Mouse (Mus musculus) stomach, embryonic 15.5 days (tissue): Measurements from ENCODE around the gene Trabd2b. TPM values are rescaled to one million over a fixed set of nuclear protein-coding genes. Genes with fewer than 3 reads are reported as not detected.

Experiments used
- ATAC-seq: fragments of 200-750 bp; cut with Nextera tagmentation; 2 replicates; pipeline ENCODE4 v1.8.0; 2017; ENCODE audit warnings: low read depth, moderate number of reproducible peaks, moderate TSS enrichment; ENCODE audit not compliant: insufficient read depth, low FRiP score
- H3K27ac ChIP-seq: fragments of 300-500 bp; sonication (generic); 2 replicates; pipeline ENCODE4 v1.5.1; 2015; ENCODE audit warnings: mild to moderate bottlenecking, inconsistent platforms
- H3K27me3 ChIP-seq: fragments of 300-500 bp; sonication (generic); replicated peaks from 2 replicates; pipeline ENCODE4 v1.6.1; 2015; ENCODE audit warnings: inconsistent platforms
- H3K36me3 ChIP-seq: fragments of 300-500 bp; sonication (generic); 2 replicates; pipeline ENCODE4 v1.6.1; 2015; ENCODE audit warnings: inconsistent platforms
- H3K4me1 ChIP-seq: fragments of 300-500 bp; sonication (generic); 2 replicates; pipeline ENCODE4 v1.6.1; 2015; ENCODE audit warnings: inconsistent platforms
- H3K4me2 ChIP-seq: fragments of 300-500 bp; sonication (generic); 2 replicates; pipeline ENCODE4 v1.6.1; 2015; ENCODE audit warnings: mild to moderate bottlenecking, inconsistent platforms
- H3K4me3 ChIP-seq: fragments of 300-500 bp; sonication (generic); replicated peaks from 2 replicates; pipeline ENCODE4 v1.5.1; 2015; ENCODE audit warnings: inconsistent platforms
- H3K9ac ChIP-seq: fragments of 300-500 bp; sonication (generic); 2 replicates; pipeline ENCODE4 v1.6.1; 2015; ENCODE audit warnings: inconsistent platforms
- H3K9me3 ChIP-seq: fragments of 300-500 bp; sonication (generic); 2 replicates; pipeline ENCODE4 v1.6.1; 2016; ENCODE audit warnings: inconsistent platforms
- WGBS: fragments of 180-500 bp; shearing (Covaris S2); methylation state at CpG from one replicate; pipeline ENCODE4 v1.1.7; 2015; 5-methylcytosine and 5-hydroxymethylcytosine counted together
- polyA plus RNA-seq: library from polyadenylated mRNA; unstranded; fragments of >200 nt; fragmentation: Nextera tagmentation; extraction: Ambion mirVana; gene quantifications from 2 replicates; pipeline ENCODE4 v1.2.1, GENCODE M21; 2015

The Trabd2b gene
- polyA plus RNA-seq, 1 experiment from 2014 or later: 0.86 TPM

- no peak for ATAC-seq
- Histone ChIP-seq H3K36me3 (no peaks in the 10 kb centered on the region), H3K9ac (no peak overlapping the region), H3K4me1 (peaks cover 7% of the 10 kb centered on the region), H3K4me2 (no peak overlapping the region), H3K9me3 (no peaks in the 10 kb centered on the region), H3K27ac (no peak overlapping the region), H3K27me3 (no peaks in the 10 kb centered on the region), H3K4me3 (no peak overlapping the region)
- 67% methylated on average over 5 of the region's 5 CpGs for WGBS
These were observed 216.4 kb downstream of the Trabd2b start for GRCm38 (mm10) chr4:114622929-114623328.

- Histone ChIP-seq H3K9me3 (no peaks in the 10 kb centered on the region), H3K27me3 (no peaks in the 10 kb centered on the region), H3K9ac (no peak overlapping the region), H3K4me3 (no peak overlapping the region), H3K4me1 (peaks cover 7% of the 10 kb centered on the region), H3K4me2 (no peak overlapping the region), H3K27ac (no peak overlapping the region), H3K36me3 (no peaks in the 10 kb centered on the region)
- 39% methylated on average over 3 of the region's 3 CpGs for WGBS
- no peak for ATAC-seq
These were observed 217.8 kb downstream of the Trabd2b start for GRCm38 (mm10) chr4:114624114-114624910.

GRCm38 (mm10) chr4:114625357-114625756 is 218.8 kb downstream of the Trabd2b start:
- WGBS: 13% methylated on average over 4 of the region's 4 CpGs
- Histone ChIP-seq H3K36me3 (no peaks in the 10 kb centered on the region), H3K27me3 (no peaks in the 10 kb centered on the region), H3K9ac (no peak overlapping the region), H3K9me3 (no peaks in the 10 kb centered on the region), H3K27ac (no peak overlapping the region), H3K4me1 (peaks cover 7% of the 10 kb centered on the region), H3K4me3 (no peak overlapping the region), H3K4me2 (no peak overlapping the region)
- no peak for ATAC-seq

GRCm38 (mm10) chr4:114625920-114626319 is 219.4 kb downstream of the Trabd2b start:
- no peak overlapping the region for H3K27ac ChIP-seq
- H3K9ac ChIP-seq: no peak overlapping the region
- H3K4me2 ChIP-seq: no peak overlapping the region
- ATAC-seq: no peak
- peaks cover 7% of the 10 kb centered on the region for H3K4me1 ChIP-seq
- no peak overlapping the region for H3K4me3 ChIP-seq
- H3K9me3 ChIP-seq: no peaks in the 10 kb centered on the region
- no peaks in the 10 kb centered on the region for H3K36me3 ChIP-seq
- no peaks in the 10 kb centered on the region for H3K27me3 ChIP-seq
- 85% methylated on average over 3 of the region's 3 CpGs for WGBS

GRCm38 (mm10) chr4:114627674-114628293 is 221.3 kb downstream of the Trabd2b start:
- Histone ChIP-seq H3K27me3 (no peaks in the 10 kb centered on the region), H3K4me2 (no peak overlapping the region), H3K9ac (no peak overlapping the region), H3K36me3 (no peaks in the 10 kb centered on the region), H3K4me3 (no peak overlapping the region), H3K9me3 (no peaks in the 10 kb centered on the region), H3K4me1 (peaks cover 5% of the 10 kb centered on the region), H3K27ac (no peak overlapping the region)
- 64% methylated on average over 7 of the region's 7 CpGs for WGBS
- ATAC-seq: no peak

GRCm38 (mm10) chr4:114635889-114636288 is 229.4 kb downstream of the Trabd2b start:
- Histone ChIP-seq H3K4me1 (no peaks in the 10 kb centered on the region), H3K9ac (no peak overlapping the region), H3K9me3 (no peaks in the 10 kb centered on the region), H3K4me2 (no peak overlapping the region), H3K36me3 (no peaks in the 10 kb centered on the region), H3K4me3 (no peak overlapping the region), H3K27ac (no peak overlapping the region), H3K27me3 (no peaks in the 10 kb centered on the region)
- ATAC-seq: no peak
- 22% methylated on average over 5 of the region's 5 CpGs for WGBS

- Histone ChIP-seq H3K27ac (no peak overlapping the region), H3K9ac (no peak overlapping the region), H3K27me3 (no peaks in the 10 kb centered on the region), H3K9me3 (no peaks in the 10 kb centered on the region), H3K4me2 (no peak overlapping the region), H3K36me3 (no peaks in the 10 kb centered on the region), H3K4me1 (no peaks in the 10 kb centered on the region), H3K4me3 (no peak overlapping the region)
- ATAC-seq: no peak
- 86% methylated on average over 1 of the region's 1 CpGs for WGBS
These were observed 229.8 kb downstream of the Trabd2b start for GRCm38 (mm10) chr4:114636324-114636723.

- Histone ChIP-seq H3K9me3 (no peaks in the 10 kb centered on the region), H3K9ac (no peak overlapping the region), H3K27me3 (no peaks in the 10 kb centered on the region), H3K36me3 (no peaks in the 10 kb centered on the region), H3K4me2 (no peak overlapping the region), H3K4me1 (no peaks in the 10 kb centered on the region), H3K4me3 (no peak overlapping the region), H3K27ac (no peak overlapping the region)
- WGBS: 8% methylated on average over 3 of the region's 3 CpGs
- no peak for ATAC-seq
These were observed 230.6 kb downstream of the Trabd2b start for GRCm38 (mm10) chr4:114637120-114637519.

- Histone ChIP-seq H3K27me3 (no peaks in the 10 kb centered on the region), H3K4me2 (no peak overlapping the region), H3K9ac (no peak overlapping the region), H3K9me3 (no peaks in the 10 kb centered on the region), H3K27ac (no peak overlapping the region), H3K4me3 (no peak overlapping the region), H3K36me3 (no peaks in the 10 kb centered on the region), H3K4me1 (no peaks in the 10 kb centered on the region)
- 82% methylated on average over 4 of the region's 4 CpGs for WGBS
- ATAC-seq: no peak
These were observed 235.9 kb downstream of the Trabd2b start for GRCm38 (mm10) chr4:114642469-114642868.

GRCm38 (mm10) chr4:114643679-114644208 is 237.2 kb downstream of the Trabd2b start:
- H3K9me3 ChIP-seq: no peaks in the 10 kb centered on the region
- peaks cover 3% of the 10 kb centered on the region; the same call in 1 of the 2 replicates for H3K27me3 ChIP-seq
- no peak for ATAC-seq
- peaks cover 4% of the 10 kb centered on the region; the same call in 1 of the 2 replicates for H3K4me1 ChIP-seq
- 15% methylated on average over 20 of the region's 20 CpGs for WGBS
- no peak overlapping the region for H3K27ac ChIP-seq
- H3K4me2 ChIP-seq: peak overlapping the region; percentile 33
- H3K36me3 ChIP-seq: no peaks in the 10 kb centered on the region
- H3K4me3 ChIP-seq: no peak overlapping the region
- H3K9ac ChIP-seq: no peak overlapping the region

GRCm38 (mm10) chr4:114645341-114645740 is 238.8 kb downstream of the Trabd2b start:
- H3K4me3 ChIP-seq: no peak overlapping the region
- H3K4me1 ChIP-seq: peaks cover 6% of the 10 kb centered on the region; the same call in 1 of the 2 replicates
- H3K27ac ChIP-seq: no peak overlapping the region
- H3K9ac ChIP-seq: no peak overlapping the region
- ATAC-seq: no peak
- H3K27me3 ChIP-seq: peaks cover 14% of the 10 kb centered on the region; the same call in 1 of the 2 replicates
- H3K9me3 ChIP-seq: no peaks in the 10 kb centered on the region
- no peaks in the 10 kb centered on the region for H3K36me3 ChIP-seq
- no peak overlapping the region for H3K4me2 ChIP-seq
